Mouse (Mus musculus) c-Kit-positive CD71-positive TER-119-positive erythroid progenitor cells, embryonic 14.5 days (primary cell): ENCODE results near the gene Ambn.
"Not testable (repeated sequence)": the region's sequence is repeated elsewhere in the genome, so short reads cannot be mapped to it uniquely, and the experiment has no call there.

Experiments used
- DNase-seq: peaks from one replicate; pipeline ENCODE4 v3.0.0-alpha.2; 2013; ENCODE audit warnings: low spot score

Ambn gene

DNA sequence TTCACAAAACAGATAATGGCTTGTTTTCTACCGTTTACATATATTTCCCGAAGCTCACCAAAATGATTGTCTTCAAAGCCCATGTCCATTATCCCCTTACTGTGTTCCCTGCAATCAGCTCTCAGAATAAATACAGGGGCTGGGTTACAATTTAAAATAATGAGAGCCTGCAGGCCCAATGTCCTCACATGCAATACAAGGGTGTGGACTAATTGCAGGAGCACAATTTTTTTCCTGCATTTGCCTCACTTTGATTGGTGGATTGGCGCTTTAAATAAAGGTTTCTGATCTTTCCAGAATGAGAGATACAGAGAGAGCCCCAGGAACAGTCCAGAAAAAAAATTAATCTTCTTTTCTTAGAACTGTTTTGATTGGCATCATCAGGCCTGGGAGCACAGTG lies at the start of gene Ambn:
Ambn (plus strand) TSS at position 301 of the 400 bp plus-strand sequence.
- DNase-seq = no peak

GRCm38 (mm10) chr5:88420319-88421065 lies 35.3 kb upstream of the Ambn start:
- no peak for DNase-seq

DNA sequence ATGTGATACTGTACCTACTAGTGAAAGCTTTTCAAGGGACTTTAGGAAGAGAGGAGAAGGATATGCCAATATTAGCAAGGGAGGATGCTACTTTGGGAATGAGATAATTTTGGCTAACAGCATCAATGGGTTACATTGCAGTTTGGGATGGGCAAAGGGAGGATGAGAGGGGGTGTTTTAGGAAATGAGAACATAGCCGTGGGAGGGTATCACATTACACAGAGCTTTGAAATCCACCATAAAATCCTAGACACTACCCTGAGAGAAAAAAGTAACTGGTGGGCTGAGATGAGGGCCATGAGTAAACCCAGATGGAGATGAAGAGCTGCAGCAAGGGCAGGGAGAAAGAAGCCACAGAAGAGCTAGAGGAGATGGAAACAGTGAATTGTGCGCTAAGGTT lies 30.9 kb upstream of the Ambn start:
- DNase-seq = not testable (repeated sequence)

DNA sequence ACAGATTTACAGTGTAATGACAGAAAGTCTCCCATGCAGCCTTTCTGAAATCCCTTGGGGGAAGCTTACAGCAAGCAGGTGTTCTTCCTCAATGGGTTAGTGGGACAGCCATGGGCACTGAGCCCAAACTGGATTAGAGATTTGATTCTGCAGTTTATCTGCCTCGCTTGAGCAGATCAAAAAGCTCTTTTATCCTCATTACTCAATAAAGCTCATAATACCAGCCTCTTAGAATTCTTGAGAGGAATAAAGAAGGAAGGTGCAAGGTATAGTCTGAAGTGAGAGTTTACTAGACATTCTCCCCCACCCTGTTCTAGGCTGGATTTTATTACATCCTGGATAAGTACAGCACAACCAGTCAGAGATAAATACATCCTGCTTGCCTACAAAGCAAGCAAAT lies 29.0 kb upstream of the Ambn start:
- no peak for DNase-seq

GRCm38 (mm10) chr5:88467471-88467870 lies 11.7 kb downstream of the Ambn start:
- no peak for DNase-seq

GRCm38 (mm10) chr5:88468807-88469704 lies 13.3 kb downstream of the Ambn start:
- DNase-seq = no peak

- no peak for DNase-seq
These were observed 31.9 kb downstream of the Ambn start, which contains the start of gene Enam for GRCm38 (mm10) chr5:88487675-88488074. Gene Enam, plus strand, starts transcription at chr5:88487975.

DNA sequence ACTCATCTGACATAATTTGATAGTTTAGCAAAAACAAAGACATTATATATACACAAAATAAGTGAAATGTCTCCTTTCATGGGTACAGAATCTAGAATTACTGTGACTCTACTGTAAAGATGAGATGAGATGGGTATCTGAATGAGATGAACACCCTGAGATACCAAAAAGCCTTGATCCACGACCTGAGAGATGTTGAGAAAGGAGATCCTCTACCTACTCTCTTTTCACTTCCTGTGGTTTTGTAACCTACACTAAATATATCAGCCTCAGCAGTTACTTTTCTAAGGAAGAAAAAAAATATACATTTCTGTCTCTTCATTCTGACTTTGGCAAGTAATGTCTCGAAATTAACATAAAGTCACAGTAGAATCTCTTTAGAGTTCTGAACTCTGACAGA lies 33.2 kb downstream of the Ambn start:
- DNase-seq = no peak

DNA sequence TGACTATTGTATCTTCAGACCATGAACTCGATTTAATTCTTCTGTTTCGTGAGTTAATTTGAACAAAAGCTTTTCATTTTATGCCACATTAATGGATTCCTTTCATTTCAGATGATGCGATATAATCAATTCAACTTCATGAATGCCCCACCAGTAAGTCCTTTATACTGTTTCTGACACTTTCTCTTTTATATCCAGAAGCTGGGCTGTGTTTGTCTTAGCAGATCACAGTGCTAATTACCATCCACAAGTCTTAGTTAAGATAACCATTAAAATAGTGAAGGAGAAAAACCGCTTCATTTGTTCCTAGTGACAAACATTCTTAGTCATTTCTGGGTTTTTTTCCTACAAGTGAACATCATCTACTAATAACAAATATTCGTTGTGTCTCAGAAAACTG lies 35.3 kb downstream of the Ambn start:
- DNase-seq = no peak

- DNase-seq = no peak
These were observed 44.0 kb downstream of the Ambn start for GRCm38 (mm10) chr5:88499781-88500180.

GRCm38 (mm10) chr5:88508555-88508954 lies 52.8 kb downstream of the Ambn start:
- no peak for DNase-seq

GRCm38 (mm10) chr5:88508990-88509389 lies 53.2 kb downstream of the Ambn start:
- no peak for DNase-seq
